Mouse (Mus musculus) heart, postnatal 10 days (tissue): ENCODE data around the gene Atad3a. TPM values are rescaled to one million over a fixed set of nuclear protein-coding genes. Genes with fewer than 3 reads are reported as not detected.
"Not testable (repeated sequence)": the region's sequence is repeated elsewhere in the genome, so short reads cannot be mapped to it uniquely, and the experiment has no call there.

Source experiments
- DNase-seq, 2 experiments: peaks; one replicate each; pipeline ENCODE4 v3.0.0; 2021
- intact Hi-C: fragments of 180-260 bp; cut with DNase I; formaldehyde crosslinking; loops from one replicate; pipeline ENCODE4 v1.15.1; 2025
- total RNA-seq, 2 experiments: library from RNA; stranded (reverse); gene quantifications; 2 replicates each; pipeline ENCODE4 v1.2.3; 2021

Gene Atad3a
- total RNA-seq, result 10 to 100 TPM; 67.1 to 73.1 TPM

- intact Hi-C loops, result no loop called here
- DNase-seq, result peak; percentile 98
Observed at GRCm38 (mm10) chr4:155760613-155761355, at the start of gene Atad3a. Gene Atad3a (minus strand): TSS chr4:155761093.

GRCm38 (mm10) chr4:155807841-155808240 is 46.9 kb upstream of the Atad3a start:
- intact Hi-C loops, result no loop called here
- no peak for DNase-seq

GRCm38 (mm10) chr4:155803340-155804041 is 42.6 kb upstream of the Atad3a start:
- intact Hi-C loops, result no loop called here
- peak; percentile 97 to 99 for DNase-seq

GRCm38 (mm10) chr4:155802741-155803339 is 41.9 kb upstream of the Atad3a start, which contains the start of gene Mrpl20:
Gene Mrpl20 (plus strand): TSS chr4:155802878.
- intact Hi-C loops, result no loop called here
- peak in 1 of 2 experiments; percentile 11 for DNase-seq

GRCm38 (mm10) chr4:155802075-155802474 is 41.2 kb upstream of the Atad3a start:
- DNase-seq, result no peak
- intact Hi-C loops, result no loop called here

- no peak for DNase-seq
- intact Hi-C loops, result no loop called here
Observed at GRCm38 (mm10) chr4:155793730-155794129, 32.8 kb upstream of the Atad3a start.

GRCm38 (mm10) chr4:155791240-155791933 is 30.5 kb upstream of the Atad3a start:
- DNase-seq, result no peak
- intact Hi-C loops, result no loop called here

- no peak for DNase-seq
- intact Hi-C loops, result no loop called here
Observed at GRCm38 (mm10) chr4:155790650-155791161, 29.8 kb upstream of the Atad3a start.

- no peak for DNase-seq
- intact Hi-C loops, result no loop called here
Observed at GRCm38 (mm10) chr4:155790021-155790489, 29.2 kb upstream of the Atad3a start, which contains the start of gene Ankrd65. Gene Ankrd65 (plus strand): TSS chr4:155790439.

- DNase-seq, intact Hi-C loops: not testable (repeated sequence)
Observed at GRCm38 (mm10) chr4:155788833-155789232, 27.9 kb upstream of the Atad3a start.

GRCm38 (mm10) chr4:155788300-155788699 is 27.4 kb upstream of the Atad3a start:
- intact Hi-C loops, result no loop called here
- DNase-seq, result no peak

- DNase-seq, result no peak
- intact Hi-C loops, result no loop called here
Observed at GRCm38 (mm10) chr4:155785819-155786218, 24.9 kb upstream of the Atad3a start, which contains the start of gene Tmem88b. Gene Tmem88b (minus strand): TSS chr4:155785874.

GRCm38 (mm10) chr4:155785246-155785645 is 24.4 kb upstream of the Atad3a start:
- no peak for DNase-seq
- intact Hi-C loops, result no loop called here

- peak; percentile 89 to 90 for DNase-seq
- intact Hi-C loops, result loop anchor here (1.0 kb wide), 1 partner anchor 15 kb away; no protein-coding TSS in a partner anchor
Observed at GRCm38 (mm10) chr4:155784081-155784701, 23.3 kb upstream of the Atad3a start.

- intact Hi-C loops, result loop anchor here (1.0 kb wide), 1 partner anchor 14 kb away; no protein-coding TSS in a partner anchor
- DNase-seq, result peak in 1 of 2 experiments; percentile 26
Observed at GRCm38 (mm10) chr4:155783486-155784080, 22.7 kb upstream of the Atad3a start.

GRCm38 (mm10) chr4:155780895-155781294 is 20.0 kb upstream of the Atad3a start:
- intact Hi-C loops, result no loop called here
- DNase-seq, result peak; percentile 86

GRCm38 (mm10) chr4:155779498-155779897 is 18.6 kb upstream of the Atad3a start:
- intact Hi-C loops, result loop anchor here (10.0 kb wide), 1 partner anchor 295 kb away; no protein-coding TSS in a partner anchor
- DNase-seq, result no peak

- intact Hi-C loops, result loop anchor here (10.0 kb wide), 1 partner anchor 293 kb away; no protein-coding TSS in a partner anchor
- DNase-seq, result peak in 1 of 2 experiments; percentile 32
Observed at GRCm38 (mm10) chr4:155777816-155778215, 16.9 kb upstream of the Atad3a start.

- intact Hi-C loops, result loop anchor here (10.0 kb wide), 1 partner anchor 292 kb away; no protein-coding TSS in a partner anchor
- DNase-seq, result no peak
Observed at GRCm38 (mm10) chr4:155776704-155777335, 15.9 kb upstream of the Atad3a start.
